ENCODE assay signal across 10 mouse cellular contexts in genomic region chrX:102349843-102350731, GRCm38 (mm10).
DNase-seq lines count a peak whose midpoint lies in the region; ATAC-seq and TF ChIP-seq lines count a peak whose summit lies in the region.
"Had no signal": no experiment of that assay in that cellular context is flagged by ENCODE, and none has a peak within 500 bp of the region (broad histone marks: within the 10 kb centered on the region; RNA-seq: fewer than 3 reads in every experiment).

No protein-coding gene starts in this region.

- TF ChIP-seq POLR2A in kidney, adult 2 months (IDR thresholded peaks at IDR 0.05; ENCODE audit: low read depth, low read length), result no peak

- no peaks in the 10 kb centered on the region for H3K27me3 ChIP-seq in kidney, adult 2 months (replicated peaks; ENCODE audit: control insufficient read depth, insufficient read depth, low read length)
- H3K27me3 ChIP-seq in kidney, embryonic 15.5 days, result peaks cover 40% of the 10 kb centered on the region

- no peak overlapping the region for H3K9ac ChIP-seq in kidney, embryonic 15.5 days
- H3K9ac ChIP-seq: embryonic facial prominence, embryonic 13.5 days had no signal

- no peak overlapping the region for H3K4me2 ChIP-seq in kidney, embryonic 15.5 days
- H3K4me2 ChIP-seq: embryonic facial prominence, embryonic 13.5 days had no signal

- no peaks in the 10 kb centered on the region for H3K9me3 ChIP-seq in kidney, embryonic 15.5 days (replicated peaks)
- H3K9me3 ChIP-seq: embryonic facial prominence, embryonic 13.5 days; G1E had no signal

- TF ChIP-seq CTCF in kidney, adult 2 months (conservative IDR thresholded peaks at IDR 0.05; ENCODE audit: insufficient read depth, insufficient read length, low read depth, low read length), result no peak

- H3K27ac ChIP-seq in kidney, adult 2 months (ENCODE audit: insufficient read depth, low read depth, low read length), result no peak overlapping the region
- no peak overlapping the region for H3K27ac ChIP-seq in kidney, embryonic 15.5 days
- H3K27ac ChIP-seq: embryonic facial prominence, embryonic 13.5 days had no signal

- no peak for ATAC-seq in kidney, embryonic 15.5 days (replicated peaks; ENCODE audit: low FRiP score)

- H3K4me3 ChIP-seq in kidney, adult 2 months (ENCODE audit: insufficient read depth, low read depth, low read length), result no peak overlapping the region
- H3K4me3 ChIP-seq in kidney, embryonic 15.5 days (replicated peaks), result no peak overlapping the region
- H3K4me3 ChIP-seq: embryonic facial prominence, embryonic 13.5 days had no signal

- peak; percentile 8 for DNase-seq in kidney, adult 2 months
- DNase-seq in adrenal gland, postnatal 25 days, result peak; percentile 24
- peak; percentile 54 for DNase-seq in fibroblast of lung, adult 2 months (ENCODE audit: low read depth)
- DNase-seq in kidney, postnatal 14 days, result peak; percentile 6
- no peak for DNase-seq in thymus, postnatal 10 days (ENCODE audit: low spot score in 2 of 2)
- DNase-seq in left cerebral cortex, adult 11 months (ENCODE audit: low spot score), result no peak
- DNase-seq in left cerebral cortex, adult 9 months (ENCODE audit: low spot score in 2 of 2), result no peak

- no peaks in the 10 kb centered on the region for H3K36me3 ChIP-seq in kidney, adult 2 months (ENCODE audit: control insufficient read depth, insufficient read depth, low read length)
- H3K36me3 ChIP-seq in kidney, embryonic 15.5 days, result no peaks in the 10 kb centered on the region
- H3K36me3 ChIP-seq: embryonic facial prominence, embryonic 13.5 days; G1E had no signal

- H3K4me1 ChIP-seq in kidney, adult 2 months (ENCODE audit: control insufficient read depth, insufficient read depth, low read length), result no peaks in the 10 kb centered on the region
- H3K4me1 ChIP-seq in kidney, embryonic 15.5 days, result peaks cover 3% of the 10 kb centered on the region; the same call in 1 of the 2 replicates

- WGBS in kidney, adult 2 months, result 59% methylated on average over 14 of the region's 14 CpGs
- WGBS in kidney, embryonic 15.5 days, result 65% methylated on average over 14 of the region's 14 CpGs

Comparison
In these comparisons a context has a peak if more than half of its experiments do, and no peak if none do; other contexts are left out.
1. DNase-seq: peak in kidney, adult 2 months (single experiment), adrenal gland, postnatal 25 days (single experiment), fibroblast of lung, adult 2 months (single experiment) and kidney, postnatal 14 days (single experiment); none in thymus, postnatal 10 days (0 of 2), left cerebral cortex, adult 11 months (single experiment) and left cerebral cortex, adult 9 months (0 of 2).